Mouse (Mus musculus): Measurements from ENCODE around the gene Sap18b. TPM values are rescaled to one million over a fixed set of nuclear protein-coding genes. Genes with fewer than 3 reads are reported as not detected.

Sap18b gene
- polyA plus RNA-seq, 1 experiment: 2.8 TPM

DNA sequence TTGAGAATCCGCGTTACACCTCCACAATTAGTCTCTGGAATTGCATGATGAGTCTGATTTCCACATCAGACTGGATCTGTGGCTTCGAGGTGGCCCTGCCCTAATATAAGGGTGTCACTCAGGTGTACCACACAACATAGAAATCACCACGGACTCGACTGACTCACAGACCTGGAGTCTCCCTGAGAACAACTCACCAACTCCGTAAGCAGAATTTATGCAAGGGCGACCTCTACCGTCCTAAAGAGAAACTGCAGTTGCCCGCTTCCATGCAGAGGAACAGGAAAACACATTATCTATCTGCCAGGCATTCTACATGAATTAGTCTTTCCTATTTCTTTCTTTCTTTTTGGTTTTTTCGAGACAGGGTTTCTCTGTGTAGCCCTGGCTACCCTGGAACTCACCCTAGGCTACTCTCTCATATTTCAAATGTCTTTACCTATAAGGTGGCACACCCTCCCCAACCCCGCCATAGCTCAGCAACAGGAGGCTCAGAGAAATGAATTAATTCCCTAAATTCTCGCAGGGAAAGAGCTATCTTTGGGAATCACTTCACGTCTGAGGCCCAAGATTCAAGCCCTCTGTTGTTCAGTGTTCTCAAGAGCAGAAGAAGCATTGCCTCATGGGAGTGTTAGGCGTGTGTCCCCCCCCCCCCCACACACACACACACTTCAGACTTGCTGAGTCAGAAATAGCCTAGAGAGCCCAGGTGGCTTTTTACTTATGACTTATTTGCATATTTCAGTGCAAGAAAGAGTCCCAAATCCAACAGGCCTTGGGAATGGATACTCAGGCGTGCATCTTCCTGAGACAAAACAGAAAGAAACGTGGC lies 7.7 kb downstream of the Sap18b start:
- no peak for TF ChIP-seq POLR2A (IDR thresholded peaks at IDR 0.05; ENCODE audit: borderline replicate concordance, control insufficient read depth, low read depth, low read length)
- peak; percentile 67 for TF ChIP-seq CTCF (IDR thresholded peaks at IDR 0.05; ENCODE audit: control insufficient read depth, insufficient read depth, low read length)
- 18% methylated on average over 16 of the region's 16 CpGs for WGBS
- no peak overlapping the region for H3K4me3 ChIP-seq (replicated peaks; ENCODE audit: control insufficient read depth, low read depth, low read length)
- H3K27ac ChIP-seq (ENCODE audit: control insufficient read depth, insufficient read depth, low read depth, low read length, poor library complexity): no peak overlapping the region
- no peaks in the 10 kb centered on the region; the same call in 1 of the 2 replicates for H3K4me1 ChIP-seq (ENCODE audit: control insufficient read depth, insufficient read depth, low read length)

DNA sequence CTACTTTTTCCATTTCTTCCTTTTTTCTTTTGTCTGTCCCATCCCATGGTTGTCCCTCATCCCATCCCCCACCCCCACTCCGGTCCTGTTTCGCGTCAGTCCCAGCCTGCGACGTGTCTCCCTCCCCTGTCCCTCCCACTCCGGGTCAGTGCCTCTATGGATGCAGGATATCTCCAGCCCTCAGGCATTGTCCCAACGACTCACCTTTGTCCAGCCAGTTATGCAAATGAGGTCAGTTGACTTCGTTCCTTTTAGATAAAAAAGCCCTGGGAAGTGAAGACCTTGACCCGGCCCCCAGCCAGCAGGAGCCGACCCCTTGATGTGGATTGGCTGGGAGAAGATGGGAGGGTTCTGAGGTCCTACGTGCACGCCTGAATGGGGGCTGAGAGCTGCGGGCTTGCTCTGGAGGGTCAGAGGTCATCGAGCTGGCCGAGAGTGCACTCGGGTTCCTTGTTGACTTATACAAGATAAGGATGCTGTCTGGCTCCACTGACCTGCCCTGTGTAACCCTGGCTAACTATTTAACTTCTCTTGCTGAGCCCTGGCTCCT lies 8.4 kb downstream of the Sap18b start:
- H3K4me3 ChIP-seq (replicated peaks; ENCODE audit: control insufficient read depth, low read depth, low read length): peak overlapping the region; percentile 21
- 8% methylated on average over 16 of the region's 16 CpGs for WGBS
- H3K4me1 ChIP-seq (ENCODE audit: control insufficient read depth, insufficient read depth, low read length): no peaks in the 10 kb centered on the region; the same call in 1 of the 2 replicates
- TF ChIP-seq POLR2A (IDR thresholded peaks at IDR 0.05; ENCODE audit: borderline replicate concordance, control insufficient read depth, low read depth, low read length) (no peak), CTCF (IDR thresholded peaks at IDR 0.05; ENCODE audit: control insufficient read depth, insufficient read depth, low read length) (no peak)
- H3K27ac ChIP-seq (ENCODE audit: control insufficient read depth, insufficient read depth, low read depth, low read length, poor library complexity): no peak overlapping the region

DNA sequence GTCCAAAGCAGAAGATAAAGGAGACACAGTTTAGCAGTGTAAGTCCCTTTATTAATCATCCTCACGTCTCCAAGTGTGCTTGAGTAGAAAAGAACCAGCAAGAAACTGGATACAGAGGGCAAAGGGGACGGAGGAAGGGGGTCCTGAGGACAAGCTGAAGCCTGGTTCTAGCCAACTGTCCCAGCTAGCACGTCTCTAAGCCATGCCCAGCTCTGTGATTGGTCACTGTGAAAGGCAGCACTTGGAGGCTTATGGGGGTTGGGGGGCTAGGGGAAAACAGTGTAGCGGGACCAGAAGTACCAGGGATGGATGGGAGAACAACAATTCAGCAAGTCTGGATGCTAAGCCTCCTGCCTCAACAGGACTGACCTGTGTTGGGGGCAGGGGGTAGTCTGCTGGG lies 10.7 kb downstream of the Sap18b start:
- Histone ChIP-seq H3K4me3 (replicated peaks; ENCODE audit: control insufficient read depth, low read depth, low read length) (no peak overlapping the region), H3K4me1 (ENCODE audit: control insufficient read depth, insufficient read depth, low read length) (no peaks in the 10 kb centered on the region; the same call in 1 of the 2 replicates), H3K27ac (ENCODE audit: control insufficient read depth, insufficient read depth, low read depth, low read length, poor library complexity) (no peak overlapping the region)
- TF ChIP-seq CTCF (IDR thresholded peaks at IDR 0.05; ENCODE audit: control insufficient read depth, insufficient read depth, low read length): no peak
- no peak for TF ChIP-seq POLR2A (IDR thresholded peaks at IDR 0.05; ENCODE audit: borderline replicate concordance, control insufficient read depth, low read depth, low read length)
- 75% methylated on average over 4 of the region's 4 CpGs for WGBS

DNA sequence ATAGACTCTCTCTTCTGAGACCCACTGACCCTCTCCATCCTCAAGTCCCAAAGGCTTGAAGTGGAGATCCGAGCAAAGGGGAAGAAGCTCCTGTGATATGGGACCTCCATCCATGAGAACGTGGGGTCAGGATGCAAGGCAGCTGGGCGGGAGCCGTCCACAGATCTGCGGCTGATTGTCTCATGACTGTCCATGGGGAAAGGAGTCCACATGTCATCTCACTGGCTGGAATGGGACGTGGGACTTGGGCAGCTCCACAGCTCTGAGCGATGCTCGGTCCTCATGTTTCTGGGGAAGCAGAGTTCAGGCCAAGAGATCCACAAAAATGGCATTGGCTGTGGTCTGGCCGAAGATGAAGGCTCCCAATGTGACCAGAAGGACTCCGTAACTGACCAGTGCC lies 12.1 kb downstream of the Sap18b start:
- H3K27ac ChIP-seq (ENCODE audit: control insufficient read depth, insufficient read depth, low read depth, low read length, poor library complexity): no peak overlapping the region
- 84% methylated on average over 10 of the region's 10 CpGs for WGBS

DNA sequence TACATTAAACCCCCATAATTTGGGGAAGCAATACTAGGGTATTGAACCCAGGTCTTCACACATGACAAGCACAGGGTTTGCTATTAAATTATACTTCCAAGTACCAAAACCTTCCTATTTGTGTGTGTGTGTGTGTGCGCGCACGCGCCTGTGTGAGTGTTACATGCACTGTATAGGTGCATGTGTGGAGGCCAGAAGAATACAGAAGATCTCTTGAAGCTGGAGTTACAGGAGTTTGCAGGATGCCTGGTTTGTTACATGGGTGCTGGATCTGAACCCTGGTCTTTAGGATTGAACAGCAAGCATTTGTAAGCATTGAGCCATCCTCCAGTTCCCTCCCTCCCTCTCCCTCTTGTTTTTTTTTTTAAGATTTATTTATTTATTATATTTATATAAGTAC lies 14.1 kb downstream of the Sap18b start:
- H3K4me3 ChIP-seq (replicated peaks; ENCODE audit: control insufficient read depth, low read depth, low read length): no peak overlapping the region
- no peak for TF ChIP-seq POLR2A (IDR thresholded peaks at IDR 0.05; ENCODE audit: borderline replicate concordance, control insufficient read depth, low read depth, low read length)
- TF ChIP-seq CTCF (IDR thresholded peaks at IDR 0.05; ENCODE audit: control insufficient read depth, insufficient read depth, low read length): no peak
- WGBS: 93% methylated on average over 4 of the region's 4 CpGs
- H3K4me1 ChIP-seq (ENCODE audit: control insufficient read depth, insufficient read depth, low read length): no peaks in the 10 kb centered on the region
- no peak overlapping the region for H3K27ac ChIP-seq (ENCODE audit: control insufficient read depth, insufficient read depth, low read depth, low read length, poor library complexity)

More for the DNA sequence above, 12.1 kb downstream of the Sap18b start:
- TF ChIP-seq POLR2A (IDR thresholded peaks at IDR 0.05; ENCODE audit: borderline replicate concordance, control insufficient read depth, low read depth, low read length) (no peak), CTCF (IDR thresholded peaks at IDR 0.05; ENCODE audit: control insufficient read depth, insufficient read depth, low read length) (no peak)
- no peaks in the 10 kb centered on the region; the same call in 1 of the 2 replicates for H3K4me1 ChIP-seq (ENCODE audit: control insufficient read depth, insufficient read depth, low read length)
- no peak overlapping the region for H3K4me3 ChIP-seq (replicated peaks; ENCODE audit: control insufficient read depth, low read depth, low read length)

DNA sequence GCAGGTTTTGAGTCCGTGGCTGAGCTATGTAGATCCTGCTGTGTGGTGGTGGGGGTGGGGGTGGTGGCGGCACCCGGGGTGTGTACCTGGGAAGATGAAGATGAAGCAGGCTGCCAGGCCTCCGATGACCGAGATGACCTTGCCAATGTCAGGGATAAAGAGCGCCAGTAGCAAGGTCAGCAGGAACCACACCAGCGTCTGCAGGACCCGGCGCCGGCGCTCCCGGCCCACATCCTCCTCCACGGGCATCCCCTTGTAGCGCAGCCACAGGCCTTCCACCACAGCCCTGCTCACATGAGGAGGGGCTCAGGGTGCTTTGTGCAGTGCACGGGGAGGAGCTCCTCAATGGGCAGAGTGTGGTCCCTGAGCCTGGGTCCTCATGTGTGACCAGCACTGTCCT lies 16.3 kb downstream of the Sap18b start:
- no peak overlapping the region for H3K4me3 ChIP-seq (replicated peaks; ENCODE audit: control insufficient read depth, low read depth, low read length)
- H3K27ac ChIP-seq (ENCODE audit: control insufficient read depth, insufficient read depth, low read depth, low read length, poor library complexity): no peak overlapping the region
- H3K4me1 ChIP-seq (ENCODE audit: control insufficient read depth, insufficient read depth, low read length): no peaks in the 10 kb centered on the region
- 90% methylated on average over 15 of the region's 15 CpGs for WGBS
- TF ChIP-seq CTCF (IDR thresholded peaks at IDR 0.05; ENCODE audit: control insufficient read depth, insufficient read depth, low read length) (no peak), POLR2A (IDR thresholded peaks at IDR 0.05; ENCODE audit: borderline replicate concordance, control insufficient read depth, low read depth, low read length) (no peak)

DNA sequence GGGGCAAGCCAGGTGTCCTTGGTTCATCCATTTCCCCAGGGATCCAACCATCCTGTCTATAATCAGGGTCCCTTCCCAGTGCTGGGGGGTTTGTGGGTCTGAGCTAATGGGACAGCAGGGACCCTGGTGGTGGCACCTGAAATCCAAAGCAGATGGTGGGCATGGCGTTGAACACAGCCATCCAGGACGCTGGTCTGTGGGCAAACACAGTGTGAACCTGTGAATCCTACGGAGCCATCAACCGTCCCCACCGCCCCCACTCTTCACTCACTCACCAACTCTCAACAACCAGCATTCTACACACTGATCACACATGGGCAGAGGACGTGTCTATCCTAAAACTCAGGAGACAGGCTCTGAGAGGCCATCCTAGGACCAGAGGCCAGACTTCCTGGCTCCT lies 18.8 kb downstream of the Sap18b start:
- no peaks in the 10 kb centered on the region for H3K4me1 ChIP-seq (ENCODE audit: control insufficient read depth, insufficient read depth, low read length)
- no peak overlapping the region for H3K27ac ChIP-seq (ENCODE audit: control insufficient read depth, insufficient read depth, low read depth, low read length, poor library complexity)
- 90% methylated on average over 6 of the region's 6 CpGs for WGBS
- no peak overlapping the region for H3K4me3 ChIP-seq (replicated peaks; ENCODE audit: control insufficient read depth, low read depth, low read length)
- TF ChIP-seq CTCF (IDR thresholded peaks at IDR 0.05; ENCODE audit: control insufficient read depth, insufficient read depth, low read length) (no peak), POLR2A (IDR thresholded peaks at IDR 0.05; ENCODE audit: borderline replicate concordance, control insufficient read depth, low read depth, low read length) (no peak)

DNA sequence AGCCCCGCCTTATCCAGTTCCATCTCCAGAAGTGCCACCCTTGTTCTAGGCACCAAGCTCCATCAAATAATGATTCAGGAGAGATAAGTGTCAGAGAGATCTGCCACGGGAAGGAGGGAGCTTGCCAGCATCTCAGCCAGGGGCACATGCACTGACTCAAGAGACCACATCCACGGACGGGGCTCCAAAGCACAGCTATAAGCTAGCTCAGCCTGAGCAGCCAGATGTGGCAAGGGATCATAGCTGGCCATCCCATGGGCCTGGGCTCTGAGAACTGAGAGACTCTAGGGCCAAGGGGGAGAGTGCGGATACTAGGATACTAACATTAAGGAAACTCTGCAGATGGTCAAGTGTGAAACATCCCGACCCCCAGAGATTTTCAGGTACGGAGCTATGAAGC lies 19.9 kb downstream of the Sap18b start:
- Histone ChIP-seq H3K4me3 (replicated peaks; ENCODE audit: control insufficient read depth, low read depth, low read length) (no peak overlapping the region), H3K4me1 (ENCODE audit: control insufficient read depth, insufficient read depth, low read length) (no peaks in the 10 kb centered on the region), H3K27ac (ENCODE audit: control insufficient read depth, insufficient read depth, low read depth, low read length, poor library complexity) (no peak overlapping the region)
- TF ChIP-seq POLR2A (IDR thresholded peaks at IDR 0.05; ENCODE audit: borderline replicate concordance, control insufficient read depth, low read depth, low read length) (no peak), CTCF (IDR thresholded peaks at IDR 0.05; ENCODE audit: control insufficient read depth, insufficient read depth, low read length) (no peak)
- WGBS: 82% methylated on average over 7 of the region's 7 CpGs

Data from bone marrow, adult 2 months (tissue).